Mouse (Mus musculus) kidney, postnatal 0 days (tissue): ENCODE measurements around the gene Tspan2. TPM values are rescaled to one million over a fixed set of nuclear protein-coding genes. Genes with fewer than 3 reads are reported as not detected.

Source experiments
- ATAC-seq: fragments of 200-750 bp; cut with Nextera tagmentation; replicated peaks from 2 replicates; pipeline ENCODE4 v1.8.0; 2017; ENCODE audit warnings: low read depth, moderate number of reproducible peaks, moderate TSS enrichment, moderate library complexity; ENCODE audit not compliant: low FRiP score
- DNase-seq: peaks from one replicate; pipeline ENCODE4 v3.0.0-alpha.2; 2016; ENCODE audit warnings: low spot score
- H3K27ac ChIP-seq: fragments of 300-500 bp; sonication (generic); 2 replicates; pipeline ENCODE4 v1.5.1; 2014; ENCODE audit warnings: mild to moderate bottlenecking
- H3K27me3 ChIP-seq: fragments of 300-500 bp; sonication (generic); 2 replicates; pipeline ENCODE4 v1.6.1; 2014; ENCODE audit warnings: low read length, mixed read lengths; ENCODE audit not compliant: insufficient read depth
- H3K36me3 ChIP-seq: fragments of 300-500 bp; sonication (generic); 2 replicates; pipeline ENCODE4 v1.6.1; 2014; ENCODE audit warnings: low read length, mixed read lengths; ENCODE audit not compliant: insufficient read depth
- H3K4me1 ChIP-seq: fragments of 300-500 bp; sonication (generic); replicated peaks from 2 replicates; pipeline ENCODE4 v1.6.1; 2014; ENCODE audit warnings: antibody characterized with exemption, low read length, mixed read lengths; ENCODE audit not compliant: insufficient read depth
- H3K4me2 ChIP-seq: fragments of 300-500 bp; sonication (generic); 2 replicates; pipeline ENCODE4 v1.6.1; 2014; ENCODE audit warnings: mild to moderate bottlenecking, low read length, moderate library complexity, mixed read lengths
- H3K4me3 ChIP-seq: fragments of 300-500 bp; sonication (generic); replicated peaks from 2 replicates; pipeline ENCODE4 v1.5.1; 2014; ENCODE audit warnings: low read depth, low read length
- H3K9ac ChIP-seq: fragments of 300-500 bp; sonication (generic); 2 replicates; pipeline ENCODE4 v1.6.1; 2014; ENCODE audit warnings: low read depth, low read length
- H3K9me3 ChIP-seq: fragments of 300-500 bp; sonication (generic); replicated peaks from 2 replicates; pipeline ENCODE4 v1.6.1; 2016; ENCODE audit warnings: low read length, inconsistent platforms, mixed read lengths
- CTCF ChIP-seq: IDR thresholded peaks from 2 replicates; pipeline ENCODE4 v1.5.1; 2016; ENCODE audit warnings: antibody characterized with exemption, low read depth, mild to moderate bottlenecking, moderate library complexity
- WGBS: fragments of 180-500 bp; shearing (Covaris S2); extraction: QIAGEN DNeasy Blood & Tissue Kit; methylation state at CpG from one replicate; pipeline ENCODE4 v1.1.7; 2014; 5-methylcytosine and 5-hydroxymethylcytosine counted together
- polyA plus RNA-seq: library from polyadenylated mRNA; unstranded; fragments of >200 nt; fragmentation: Nextera tagmentation; extraction: Ambion mirVana; gene quantifications from 2 replicates; pipeline ENCODE4 v1.2.1, GENCODE M21; 2015

The Tspan2 gene
- polyA plus RNA-seq, 1 experiment from 2014 or later, result 8.9 TPM

- ATAC-seq (no peak), DNase-seq (no peak)
- Histone ChIP-seq H3K4me1 (no peaks in the 10 kb centered on the region), H3K4me3 (no peak overlapping the region), H3K4me2 (no peak overlapping the region), H3K9me3 (no peaks in the 10 kb centered on the region), H3K36me3 (no peaks in the 10 kb centered on the region), H3K27me3 (no peaks in the 10 kb centered on the region), H3K9ac (no peak overlapping the region), H3K27ac (no peak overlapping the region)
- WGBS, result 75% methylated on average over 3 of the region's 3 CpGs
- no peak for TF ChIP-seq CTCF
Measured at GRCm38 (mm10) chr3:102717586-102718285, 16.6 kb upstream of the Tspan2 start.

- WGBS, result 60% methylated on average over 4 of the region's 4 CpGs
- Histone ChIP-seq H3K9ac (no peak overlapping the region), H3K36me3 (no peaks in the 10 kb centered on the region), H3K4me3 (no peak overlapping the region), H3K27ac (no peak overlapping the region), H3K27me3 (no peaks in the 10 kb centered on the region), H3K4me2 (no peak overlapping the region), H3K4me1 (0 out of 2 replicates have a peak, but pooled peaks cover 4% of the 10 kb centered on the region), H3K9me3 (no peaks in the 10 kb centered on the region)
- DNase-seq (no peak), ATAC-seq (no peak)
- TF ChIP-seq CTCF, result no peak
Measured at GRCm38 (mm10) chr3:102723154-102723553, 11.2 kb upstream of the Tspan2 start.

DNA sequence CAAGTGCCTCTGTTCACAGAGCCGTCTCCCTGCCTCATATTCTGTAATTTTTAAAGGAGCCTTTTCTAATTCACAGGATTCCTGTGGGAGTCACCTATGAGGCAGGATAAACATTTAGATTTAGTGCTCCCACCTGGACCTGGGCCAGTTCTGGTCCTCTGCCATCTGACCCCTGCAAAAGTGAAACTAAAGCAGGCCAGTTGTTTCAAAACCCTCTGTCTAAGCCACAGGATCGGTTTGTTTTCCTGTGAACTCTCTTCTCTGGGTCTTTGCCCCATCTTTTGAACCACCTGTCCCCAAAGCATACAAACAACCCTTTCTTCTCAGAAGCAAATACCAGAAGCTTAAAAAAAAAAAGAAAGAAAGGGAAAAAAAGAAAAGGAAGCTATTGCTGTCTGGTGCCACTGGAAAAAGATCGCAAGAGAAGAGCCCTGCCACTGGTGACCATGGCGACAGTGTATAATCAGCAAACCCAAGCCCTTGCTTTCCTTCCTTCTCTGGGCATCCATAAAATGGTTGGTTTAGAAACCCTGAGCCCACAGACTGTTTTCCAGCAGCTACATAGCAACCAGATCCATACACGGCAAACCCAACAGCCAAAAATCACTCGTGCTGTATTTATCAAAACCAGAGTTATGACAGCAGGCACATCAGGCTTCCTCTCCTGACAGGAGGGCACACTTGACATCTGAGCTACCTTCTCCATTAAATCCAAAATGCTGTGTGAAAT, 10.3 kb upstream of the Tspan2 start:
- Histone ChIP-seq H3K9ac (no peak overlapping the region), H3K27ac (no peak overlapping the region), H3K27me3 (no peaks in the 10 kb centered on the region), H3K4me1 (0 out of 2 replicates have a peak, but pooled peaks cover 4% of the 10 kb centered on the region), H3K4me2 (peak overlapping the region; percentile 39), H3K36me3 (no peaks in the 10 kb centered on the region), H3K4me3 (no peak overlapping the region), H3K9me3 (no peaks in the 10 kb centered on the region)
- ATAC-seq (no peak), DNase-seq (peak; percentile 67)
- WGBS, result 41% methylated on average over 6 of the region's 6 CpGs
- TF ChIP-seq CTCF, result no peak

GRCm38 (mm10) chr3:102724798-102725459, 9.4 kb upstream of the Tspan2 start:
- DNase-seq (no peak), ATAC-seq (no peak)
- Histone ChIP-seq H3K36me3 (no peaks in the 10 kb centered on the region), H3K27ac (no peak overlapping the region), H3K9me3 (no peaks in the 10 kb centered on the region), H3K4me2 (no peak overlapping the region), H3K4me1 (0 out of 2 replicates have a peak, but pooled peaks cover 4% of the 10 kb centered on the region), H3K9ac (no peak overlapping the region), H3K27me3 (no peaks in the 10 kb centered on the region), H3K4me3 (no peak overlapping the region)
- WGBS, result 73% methylated on average over 7 of the region's 7 CpGs
- no peak for TF ChIP-seq CTCF

DNA sequence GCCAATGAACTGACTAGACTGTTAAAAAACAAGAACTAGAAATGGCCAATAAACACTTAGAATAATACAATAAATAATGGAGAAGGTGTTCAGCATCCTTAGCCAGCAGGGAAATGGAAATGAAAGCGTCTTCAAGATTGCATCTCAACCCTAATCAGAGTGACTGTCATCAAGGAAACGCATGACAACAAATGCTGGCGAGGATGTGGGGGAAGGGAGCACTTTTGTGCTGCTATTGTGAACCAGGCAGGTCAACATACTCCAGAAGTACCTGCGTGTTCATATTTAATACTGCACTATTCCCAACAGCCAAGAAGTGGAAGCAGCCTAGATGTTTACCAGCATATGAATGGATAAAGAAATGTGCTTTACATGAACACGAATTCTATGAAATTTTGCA, 4.9 kb upstream of the Tspan2 start:
- no peak for TF ChIP-seq CTCF
- H3K4me3 ChIP-seq, result no peak overlapping the region
- no peak overlapping the region for H3K27ac ChIP-seq
- H3K4me1 ChIP-seq, result no peaks in the 10 kb centered on the region
- no peak for ATAC-seq
- H3K4me2 ChIP-seq, result no peak overlapping the region
- no peaks in the 10 kb centered on the region for H3K36me3 ChIP-seq
- 55% methylated on average over 5 of the region's 5 CpGs for WGBS
- no peaks in the 10 kb centered on the region for H3K9me3 ChIP-seq
- H3K9ac ChIP-seq, result no peak overlapping the region
- DNase-seq, result no peak
- no peaks in the 10 kb centered on the region for H3K27me3 ChIP-seq

- no peaks in the 10 kb centered on the region for H3K9me3 ChIP-seq
- H3K27me3 ChIP-seq, result no peaks in the 10 kb centered on the region
- 72% methylated on average over 3 of the region's 3 CpGs for WGBS
- H3K4me3 ChIP-seq, result no peak overlapping the region
- DNase-seq, result no peak
- 0 out of 2 replicates have a peak, but pooled peaks cover 3% of the 10 kb centered on the region for H3K4me1 ChIP-seq
- no peak overlapping the region for H3K9ac ChIP-seq
- no peak for ATAC-seq
- no peak overlapping the region for H3K4me2 ChIP-seq
- no peak for TF ChIP-seq CTCF
- H3K36me3 ChIP-seq, result no peaks in the 10 kb centered on the region
- no peak overlapping the region for H3K27ac ChIP-seq
Measured at GRCm38 (mm10) chr3:102731112-102731511, 3.2 kb upstream of the Tspan2 start.
